Comparison of ENCODE assay signal across 23 mouse cellular contexts in genomic region chr12:31415971-31416370, GRCm38 (mm10). TPM values are rescaled to one million over a fixed set of nuclear protein-coding genes. Genes with fewer than 3 reads are reported as not detected.
A peak's percentile ranks its signal among the peaks of the same experiment; 100 is the strongest.
DNase-seq lines count a peak whose midpoint lies in the region; ATAC-seq and TF ChIP-seq lines count a peak whose summit lies in the region.
"Had no signal": no experiment of that assay in that cellular context is flagged by ENCODE, and none has a peak within 500 bp of the region (broad histone marks: within the 10 kb centered on the region; RNA-seq: fewer than 3 reads in every experiment).

No protein-coding gene starts in this region.

- H3K4me2 ChIP-seq in intestine, postnatal 0 days (replicated peaks; ENCODE audit: low read depth): no peak overlapping the region
- no peak overlapping the region for H3K4me2 ChIP-seq in intestine, embryonic 15.5 days (replicated peaks)
- H3K4me2 ChIP-seq in myocyte (ENCODE audit: low read depth): peak overlapping the region; percentile 43
- H3K4me2 ChIP-seq in kidney, embryonic 15.5 days: no peak overlapping the region
- H3K4me2 ChIP-seq in heart, embryonic 12.5 days: no peak overlapping the region
- H3K4me2 ChIP-seq: heart, embryonic 11.5 days; limb, embryonic 13.5 days had no signal

- no peak for TF ChIP-seq CTCF in intestine, postnatal 0 days (IDR thresholded peaks at IDR 0.05; ENCODE audit: low read depth)

- no peak overlapping the region for H3ac ChIP-seq in myocyte (ENCODE audit: control insufficient read depth, insufficient read length)

- H3K9me3 ChIP-seq in intestine, postnatal 0 days (ENCODE audit: control insufficient read depth): no peaks in the 10 kb centered on the region
- H3K9me3 ChIP-seq in intestine, embryonic 15.5 days: no peaks in the 10 kb centered on the region
- no peaks in the 10 kb centered on the region for H3K9me3 ChIP-seq in kidney, embryonic 15.5 days (replicated peaks)
- H3K9me3 ChIP-seq in heart, embryonic 12.5 days (replicated peaks): no peaks in the 10 kb centered on the region
- H3K9me3 ChIP-seq: limb, embryonic 13.5 days had no signal

- no peaks in the 10 kb centered on the region for H3K27me3 ChIP-seq in intestine, postnatal 0 days (replicated peaks; ENCODE audit: control insufficient read depth, insufficient read depth, low read length)
- H3K27me3 ChIP-seq in intestine, embryonic 15.5 days (replicated peaks): no peaks in the 10 kb centered on the region
- peaks cover 3% of the 10 kb centered on the region for H3K27me3 ChIP-seq in myocyte (ENCODE audit: control insufficient read depth, insufficient read depth, insufficient read length)
- 0 out of 2 replicates have a peak, but pooled peaks cover 2% of the 10 kb centered on the region for H3K27me3 ChIP-seq in kidney, embryonic 15.5 days
- no peaks in the 10 kb centered on the region for H3K27me3 ChIP-seq in heart, embryonic 12.5 days (replicated peaks)
- H3K27me3 ChIP-seq: limb, embryonic 13.5 days had no signal

- DNase-seq in MN1 (ENCODE audit: low spot score) (peak; percentile 32), adipocyte (ENCODE audit: low spot score) (no peak)
- peak; percentile 10 for DNase-seq in fibroblast of lung, adult 2 months (ENCODE audit: low read depth)
- DNase-seq: adrenal gland, postnatal 10 days; cerebellum, postnatal 10 days; forebrain, postnatal 0 days; heart, postnatal 14 days; kidney, adult 8-10 months; kidney, postnatal 25 days; lung, postnatal 10 days; retina, postnatal 1 day had no signal

- H3K4me1 ChIP-seq in intestine, postnatal 0 days (replicated peaks; ENCODE audit: control insufficient read depth, insufficient read depth, low read length): no peaks in the 10 kb centered on the region
- no peaks in the 10 kb centered on the region for H3K4me1 ChIP-seq in intestine, embryonic 15.5 days (replicated peaks)
- no peaks in the 10 kb centered on the region for H3K4me1 ChIP-seq in kidney, embryonic 15.5 days
- H3K4me1 ChIP-seq in heart, embryonic 12.5 days (replicated peaks): no peaks in the 10 kb centered on the region
- H3K4me1 ChIP-seq: limb, embryonic 13.5 days had no signal

- TF ChIP-seq POLR2A in myocyte (IDR thresholded peaks at IDR 0.05; ENCODE audit: insufficient read length, low read depth): no peak

- no peaks in the 10 kb centered on the region for H3K79me2 ChIP-seq in myocyte (ENCODE audit: control insufficient read depth, insufficient read depth)

- peak; percentile 56 for ATAC-seq in intestine, postnatal 0 days
- ATAC-seq in intestine, embryonic 15.5 days: no peak
- no peak for ATAC-seq in kidney, embryonic 15.5 days (replicated peaks; ENCODE audit: low FRiP score)
- ATAC-seq in heart, embryonic 12.5 days (ENCODE audit: insufficient number of reproducible peaks, low FRiP score): no peak
- ATAC-seq: forebrain, postnatal 0 days; hindbrain, embryonic 16.5 days; midbrain, embryonic 16.5 days had no signal

- H3K9ac ChIP-seq in intestine, postnatal 0 days (ENCODE audit: low read depth, low read length): no peak overlapping the region
- no peak overlapping the region for H3K9ac ChIP-seq in intestine, embryonic 15.5 days
- H3K9ac ChIP-seq in kidney, embryonic 15.5 days: no peak overlapping the region
- no peak overlapping the region for H3K9ac ChIP-seq in heart, embryonic 12.5 days
- H3K9ac ChIP-seq: forebrain, postnatal 0 days; limb, embryonic 13.5 days; liver, embryonic 14.5 days had no signal

- WGBS in intestine, postnatal 0 days: 40% methylated on average over 2 of the region's 2 CpGs
- WGBS in intestine, embryonic 15.5 days: 65% methylated on average over 2 of the region's 2 CpGs
- 72% methylated on average over 2 of the region's 2 CpGs for WGBS in kidney, embryonic 15.5 days
- 56% methylated on average over 2 of the region's 2 CpGs for WGBS in heart, embryonic 12.5 days

- H3K36me3 ChIP-seq in intestine, postnatal 0 days (ENCODE audit: control insufficient read depth, insufficient read depth): no peaks in the 10 kb centered on the region
- H3K36me3 ChIP-seq in intestine, embryonic 15.5 days: no peaks in the 10 kb centered on the region
- no peaks in the 10 kb centered on the region for H3K36me3 ChIP-seq in myocyte (ENCODE audit: control insufficient read depth, insufficient read depth)
- no peaks in the 10 kb centered on the region for H3K36me3 ChIP-seq in kidney, embryonic 15.5 days
- H3K36me3 ChIP-seq in heart, embryonic 12.5 days: no peaks in the 10 kb centered on the region
- H3K36me3 ChIP-seq: limb, embryonic 13.5 days had no signal

- no peak overlapping the region for H3K4me3 ChIP-seq in intestine, postnatal 0 days (ENCODE audit: low read depth, low read length)
- no peak overlapping the region for H3K4me3 ChIP-seq in intestine, embryonic 15.5 days (replicated peaks)
- no peak overlapping the region for H3K4me3 ChIP-seq in myocyte
- no peak overlapping the region for H3K4me3 ChIP-seq in kidney, embryonic 15.5 days (replicated peaks)
- no peak overlapping the region for H3K4me3 ChIP-seq in heart, embryonic 12.5 days
- H3K4me3 ChIP-seq: left cerebral cortex, adult 2 months; limb, embryonic 13.5 days had no signal

- no peak overlapping the region for H3K27ac ChIP-seq in intestine, postnatal 0 days (ENCODE audit: low read depth, low read length)
- no peak overlapping the region for H3K27ac ChIP-seq in intestine, embryonic 15.5 days
- H3K27ac ChIP-seq in kidney, embryonic 15.5 days: no peak overlapping the region
- H3K27ac ChIP-seq in heart, embryonic 12.5 days (ENCODE audit: poor library complexity, severe bottlenecking): no peak overlapping the region
- H3K27ac ChIP-seq: left cerebral cortex, adult 2 months; limb, embryonic 13.5 days; liver, embryonic 14.5 days had no signal

TF ChIP-seq in myocyte, 11 proteins besides CTCF, POLR2A, EP300 and RAD21:
- TF ChIP-seq CEBPB (IDR thresholded peaks at IDR 0.05; ENCODE audit: insufficient read depth, poor library complexity, severe bottlenecking) (peak; percentile 89), MYOG (IDR thresholded peaks at IDR 0.05; ENCODE audit: control insufficient read depth in 1 of 3, insufficient read depth in 1 of 3, insufficient read length in 2 of 3, low read depth in 2 of 3) (no peak), MYOD1 (IDR thresholded peaks at IDR 0.05; ENCODE audit: control insufficient read depth in 1 of 3, insufficient read length in 2 of 3, low read depth in 2 of 3) (no peak), USF1 (IDR thresholded peaks at IDR 0.05; ENCODE audit: low read depth) (no peak)

RNA-seq across cellular contexts. Expression of gene Slc26a3, which starts 25.3 kb away (rescaled TPM):
- 61.6 and 75.4 TPM in 2 replicates for polyA plus RNA-seq in intestine, postnatal 0 days (2015; fragmentation: Nextera tagmentation; extraction: Ambion mirVana)
- polyA plus RNA-seq in intestine, embryonic 15.5 days (2015; fragmentation: Nextera tagmentation; extraction: Ambion mirVana): 12.5 and 13.4 TPM in 2 replicates
- polyA plus RNA-seq in myocyte (2012; fragmentation: generic; extraction: Trizol): not detected
- polyA plus RNA-seq in kidney, embryonic 15.5 days (2015; fragmentation: Nextera tagmentation; extraction: Ambion mirVana): 0.05 TPM in 1 of 2 replicates, not detected in the other
- 0.10 TPM in 1 of 2 replicates, not detected in the other for polyA plus RNA-seq in heart, embryonic 12.5 days (2016; fragmentation: Nextera tagmentation; extraction: Ambion mirVana)
- polyA plus RNA-seq: forebrain, postnatal 0 days; thymus, postnatal 0 days had no signal

Comparison
In these comparisons a context has a peak if more than half of its experiments do, and no peak if none do; other contexts are left out.
1. RNA of gene Slc26a3, which starts 25.3 kb away (polyA plus RNA-seq): 61.6 to 75.4 TPM in intestine, postnatal 0 days and 12.5 to 13.4 TPM in intestine, embryonic 15.5 days; 0.10 TPM in heart, embryonic 12.5 days, 0.05 TPM in kidney, embryonic 15.5 days and not detected in myocyte (single experiment); every median in the first group is over 10 times any median in the second.